Mouse (Mus musculus): ENCODE results near the gene Zfp825.
"Not testable (repeated sequence)": the region's sequence is repeated elsewhere in the genome, so short reads cannot be mapped to it uniquely, and the experiment has no call there.

Zfp825 gene

GRCm38 (mm10) chr13:74493911-74494679, at the start of gene Zfp825:
TSS of gene Zfp825 (minus strand) at chr13:74493992.
- H3K36me3 ChIP-seq (ENCODE audit: insufficient read depth, low read length): peaks cover 7% of the 10 kb centered on the region
- H3K4me3 ChIP-seq (replicated peaks; ENCODE audit: low read length): peak within 1 kb of the TSS; percentile 88
- TF ChIP-seq POU5F1 (IDR thresholded peaks at IDR 0.05; ENCODE audit: borderline replicate concordance, low read length): no peak
- TF ChIP-seq CTCF (conservative IDR thresholded peaks at IDR 0.05; ENCODE audit: low read length): no peak
- no peak for TF ChIP-seq NANOG (IDR thresholded peaks at IDR 0.05; ENCODE audit: borderline replicate concordance, low read length)
- H3K27me3 ChIP-seq (ENCODE audit: insufficient read depth, low read length): no peaks in the 10 kb centered on the region
- peaks cover 15% of the 10 kb centered on the region for H3K4me1 ChIP-seq (replicated peaks; ENCODE audit: low read depth, low read length)
- no peaks in the 10 kb centered on the region for H3K9me3 ChIP-seq (ENCODE audit: low read length)

DNA sequence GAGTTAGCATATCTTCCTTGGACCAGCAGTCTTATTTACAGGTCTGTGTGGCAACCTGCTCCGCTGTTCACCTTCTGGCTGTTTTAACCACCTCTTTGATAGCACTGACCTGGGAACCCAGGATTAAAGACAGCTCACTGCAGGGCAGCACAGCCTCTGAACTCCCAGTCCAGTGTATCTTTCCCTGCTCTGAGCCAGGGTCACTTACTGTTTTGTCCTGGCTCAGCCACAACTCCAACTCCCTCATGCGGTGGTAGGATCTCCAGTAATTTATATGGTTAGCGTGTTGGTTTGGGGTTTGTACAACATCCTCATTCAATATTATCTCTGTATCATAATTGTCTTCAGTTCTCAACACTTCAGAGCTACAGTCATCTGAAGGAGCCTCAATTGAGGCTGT, 41.6 kb upstream of the Zfp825 start:
- H3K36me3 ChIP-seq (ENCODE audit: insufficient read depth, low read length); H3K9me3 ChIP-seq (ENCODE audit: low read length); H3K27me3 ChIP-seq (ENCODE audit: insufficient read depth, low read length); H3K4me3 ChIP-seq (replicated peaks; ENCODE audit: low read length): not testable (repeated sequence)
- peaks cover 12% of the 10 kb centered on the region for H3K4me1 ChIP-seq (replicated peaks; ENCODE audit: low read depth, low read length)

DNA sequence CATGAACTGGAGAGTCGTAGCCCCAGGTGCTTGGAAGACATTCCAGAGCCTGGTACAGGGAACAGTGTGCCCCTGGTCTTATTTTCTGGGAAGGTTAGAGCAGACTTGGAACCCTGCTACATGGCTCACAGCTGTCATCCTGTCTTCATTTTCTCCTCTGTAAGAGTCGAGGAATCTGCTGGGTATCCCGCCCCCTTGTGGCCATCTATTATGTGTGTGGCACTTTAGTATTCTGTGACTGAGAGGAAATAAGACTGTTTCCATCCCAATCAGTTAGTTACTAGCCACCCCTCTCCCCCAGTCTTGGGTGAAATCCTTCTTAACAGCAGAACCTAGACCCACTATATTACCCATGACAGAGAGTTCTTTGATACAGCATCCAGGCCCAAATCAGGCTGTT, 41.1 kb upstream of the Zfp825 start:
- H3K36me3 ChIP-seq (ENCODE audit: insufficient read depth, low read length); H3K27me3 ChIP-seq (ENCODE audit: insufficient read depth, low read length); H3K9me3 ChIP-seq (ENCODE audit: low read length); H3K4me3 ChIP-seq (replicated peaks; ENCODE audit: low read length): not testable (repeated sequence)
- H3K4me1 ChIP-seq (replicated peaks; ENCODE audit: low read depth, low read length): peaks cover 12% of the 10 kb centered on the region
- peak; percentile 53 for TF ChIP-seq CTCF (conservative IDR thresholded peaks at IDR 0.05; ENCODE audit: low read length)

GRCm38 (mm10) chr13:74534096-74534495, 40.3 kb upstream of the Zfp825 start:
- Histone ChIP-seq H3K9me3 (ENCODE audit: low read length) (peaks cover 12% of the 10 kb centered on the region), H3K27me3 (ENCODE audit: insufficient read depth, low read length) (no peaks in the 10 kb centered on the region), H3K4me1 (replicated peaks; ENCODE audit: low read depth, low read length) (peaks cover 12% of the 10 kb centered on the region), H3K36me3 (ENCODE audit: insufficient read depth, low read length) (no peaks in the 10 kb centered on the region), H3K4me3 (replicated peaks; ENCODE audit: low read length) (peak overlapping the region; percentile 55)
- TF ChIP-seq NANOG (IDR thresholded peaks at IDR 0.05; ENCODE audit: borderline replicate concordance, low read length) (no peak), POU5F1 (IDR thresholded peaks at IDR 0.05; ENCODE audit: borderline replicate concordance, low read length) (no peak), CTCF (conservative IDR thresholded peaks at IDR 0.05; ENCODE audit: low read length) (no peak)

DNA sequence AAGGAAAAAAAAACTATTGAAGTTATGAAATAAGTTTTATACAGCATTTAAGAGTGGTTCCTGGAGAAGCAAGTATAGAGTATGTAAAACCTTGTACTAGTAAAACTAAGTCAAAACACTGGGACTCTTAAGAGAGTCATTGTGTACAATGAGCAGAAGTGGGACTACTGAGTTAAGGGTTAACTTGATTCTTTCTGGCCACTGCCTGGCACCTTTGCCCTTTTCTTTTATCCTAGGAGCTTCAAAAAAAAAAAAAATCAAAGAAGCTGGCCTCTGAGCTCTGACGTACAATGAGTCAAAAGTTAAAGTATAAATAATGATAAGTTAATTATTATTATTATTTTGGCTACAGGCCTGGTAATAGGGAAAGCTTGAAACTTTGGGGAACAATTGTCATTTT, 37.5 kb upstream of the Zfp825 start:
- not testable (repeated sequence) for H3K27me3 ChIP-seq (ENCODE audit: insufficient read depth, low read length); H3K36me3 ChIP-seq (ENCODE audit: insufficient read depth, low read length); H3K4me3 ChIP-seq (replicated peaks; ENCODE audit: low read length)
- peaks cover 12% of the 10 kb centered on the region for H3K4me1 ChIP-seq (replicated peaks; ENCODE audit: low read depth, low read length)
- H3K9me3 ChIP-seq (ENCODE audit: low read length): peaks cover 15% of the 10 kb centered on the region

DNA sequence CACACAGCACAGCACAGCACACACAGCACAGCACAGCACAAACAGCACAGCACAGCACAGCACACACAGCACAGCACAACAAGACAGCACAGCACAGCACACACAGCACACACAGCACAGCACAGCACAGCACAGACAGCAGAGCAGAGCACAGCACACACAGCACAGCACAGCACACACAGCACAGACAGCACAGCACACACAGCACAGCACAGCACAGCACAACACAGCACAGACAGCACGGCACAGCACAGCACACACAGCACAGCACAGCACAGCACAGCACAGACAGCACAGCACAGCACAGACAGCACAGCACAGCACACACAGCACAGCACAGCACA, 35.6 kb upstream of the Zfp825 start:
- not testable (repeated sequence) for H3K27me3 ChIP-seq (ENCODE audit: insufficient read depth, low read length); H3K36me3 ChIP-seq (ENCODE audit: insufficient read depth, low read length); H3K4me3 ChIP-seq (replicated peaks; ENCODE audit: low read length)
- Histone ChIP-seq H3K9me3 (ENCODE audit: low read length) (peaks cover 15% of the 10 kb centered on the region), H3K4me1 (replicated peaks; ENCODE audit: low read depth, low read length) (peaks cover 11% of the 10 kb centered on the region)

GRCm38 (mm10) chr13:74528519-74529371, 35.0 kb upstream of the Zfp825 start:
- H3K36me3 ChIP-seq (ENCODE audit: insufficient read depth, low read length); H3K27me3 ChIP-seq (ENCODE audit: insufficient read depth, low read length); H3K4me1 ChIP-seq (replicated peaks; ENCODE audit: low read depth, low read length); H3K4me3 ChIP-seq (replicated peaks; ENCODE audit: low read length): not testable (repeated sequence)
- H3K9me3 ChIP-seq (ENCODE audit: low read length): peaks cover 15% of the 10 kb centered on the region

DNA sequence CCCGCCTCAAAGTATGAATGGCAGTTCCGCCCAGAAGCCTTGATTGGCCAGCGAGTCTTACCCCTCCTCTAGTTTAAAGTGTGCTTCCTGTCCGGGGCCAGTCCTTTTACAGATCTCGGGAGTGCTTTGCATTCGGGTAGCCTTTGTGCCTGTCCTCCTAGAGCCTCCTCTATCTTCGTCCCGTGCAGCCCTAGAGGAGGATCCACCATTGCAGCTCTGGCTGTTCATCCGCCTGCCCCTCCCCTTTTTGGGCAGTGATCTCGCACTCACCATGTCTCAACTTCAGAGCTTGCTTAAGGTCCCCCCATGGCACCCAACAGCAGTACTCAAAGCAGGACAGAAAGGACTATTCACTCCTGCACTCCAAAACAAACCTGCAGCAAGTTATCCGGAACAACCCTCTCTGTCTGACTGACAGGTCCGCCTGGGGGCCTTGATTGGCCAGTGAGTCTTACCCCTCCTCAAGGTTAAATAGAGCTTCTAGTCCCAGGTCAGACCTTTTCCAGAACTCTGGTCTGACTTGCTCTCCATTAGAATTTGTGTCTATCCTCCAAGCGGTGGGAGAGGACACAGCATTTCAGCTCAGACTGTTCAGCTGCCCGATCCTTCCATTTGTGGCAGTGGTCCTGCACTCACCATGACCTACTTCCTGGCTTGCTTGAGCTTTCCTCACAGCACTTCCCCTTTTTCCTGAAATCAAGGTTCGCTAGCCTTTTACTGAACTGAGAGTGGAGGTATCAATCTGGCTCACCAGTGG, 28.9 kb upstream of the Zfp825 start:
- Histone ChIP-seq H3K4me1 (replicated peaks; ENCODE audit: low read depth, low read length) (peaks cover 17% of the 10 kb centered on the region), H3K27me3 (ENCODE audit: insufficient read depth, low read length) (no peaks in the 10 kb centered on the region), H3K4me3 (replicated peaks; ENCODE audit: low read length) (peak overlapping the region; percentile 86), H3K9me3 (ENCODE audit: low read length) (no peaks in the 10 kb centered on the region), H3K36me3 (ENCODE audit: insufficient read depth, low read length) (no peaks in the 10 kb centered on the region)
- TF ChIP-seq NANOG (IDR thresholded peaks at IDR 0.05; ENCODE audit: borderline replicate concordance, low read length) (no peak), CTCF (conservative IDR thresholded peaks at IDR 0.05; ENCODE audit: low read length) (no peak), POU5F1 (IDR thresholded peaks at IDR 0.05; ENCODE audit: borderline replicate concordance, low read length) (no peak)

GRCm38 (mm10) chr13:74522141-74522480, 28.3 kb upstream of the Zfp825 start:
- Histone ChIP-seq H3K4me1 (replicated peaks; ENCODE audit: low read depth, low read length) (peaks cover 21% of the 10 kb centered on the region), H3K4me3 (replicated peaks; ENCODE audit: low read length) (peak overlapping the region; percentile 86)
- not testable (repeated sequence) for H3K9me3 ChIP-seq (ENCODE audit: low read length); H3K27me3 ChIP-seq (ENCODE audit: insufficient read depth, low read length); H3K36me3 ChIP-seq (ENCODE audit: insufficient read depth, low read length)

GRCm38 (mm10) chr13:74507981-74508380, 14.2 kb upstream of the Zfp825 start:
- not testable (repeated sequence) for H3K27me3 ChIP-seq (ENCODE audit: insufficient read depth, low read length); H3K36me3 ChIP-seq (ENCODE audit: insufficient read depth, low read length); H3K4me3 ChIP-seq (replicated peaks; ENCODE audit: low read length); H3K9me3 ChIP-seq (ENCODE audit: low read length)
- H3K4me1 ChIP-seq (replicated peaks; ENCODE audit: low read depth, low read length): peaks cover 23% of the 10 kb centered on the region
